Mouse (Mus musculus) large intestine, adult 2 months (tissue): ENCODE results near the gene Nol11. TPM values are rescaled to one million over a fixed set of nuclear protein-coding genes. Genes with fewer than 3 reads are reported as not detected.

Experiments
- DNase-seq: peaks from one replicate; pipeline ENCODE4 v3.0.0-alpha.2; 2012; ENCODE audit warnings: low read depth, low spot score
- WGBS: fragments of 180-500 bp; shearing (Covaris S2); methylation state at CpG from one replicate; pipeline ENCODE4 v1.1.7; 2018; 5-methylcytosine and 5-hydroxymethylcytosine counted together
- polyA plus RNA-seq: library from polyadenylated mRNA; depleted of rRNA; stranded (reverse); fragments of >200 nt; gene quantifications from 2 replicates; pipeline ENCODE4 v1.2.3, GENCODE M21; 2012; rRNA removed

The Nol11 gene
- polyA plus RNA-seq, result 6.1 and 6.7 TPM in 2 replicates

GRCm38 (mm10) chr11:107188565-107189552 is at the start of gene Nol11:
Nol11 (minus strand) TSS chr11:107189381.
- peak; percentile 98 for DNase-seq

GRCm38 (mm10) chr11:107238506-107238905 is 49.3 kb upstream of the Nol11 start:
- DNase-seq, result no peak
- WGBS, result 92% methylated on average over 6 of the region's 6 CpGs

More at GRCm38 (mm10) chr11:107188565-107189552, at the start of gene Nol11:
- WGBS, result under 1% methylated on average over 62 of the region's 62 CpGs

- DNase-seq, result no peak
- 78% methylated on average over 4 of the region's 4 CpGs for WGBS
Measured at GRCm38 (mm10) chr11:107237532-107237931, 48.4 kb upstream of the Nol11 start.

GRCm38 (mm10) chr11:107233252-107233890 is 44.2 kb upstream of the Nol11 start:
- no peak for DNase-seq
- 80% methylated on average over 5 of the region's 5 CpGs for WGBS

GRCm38 (mm10) chr11:107230128-107230527 is 40.9 kb upstream of the Nol11 start:
- WGBS, result 81% methylated on average over 10 of the region's 10 CpGs
- no peak for DNase-seq

- 75% methylated on average over 1 of the region's 1 CpGs for WGBS
- no peak for DNase-seq
Measured at GRCm38 (mm10) chr11:107226431-107226830, 37.2 kb upstream of the Nol11 start.

- no peak for DNase-seq
- WGBS, result 91% methylated on average over 10 of the region's 10 CpGs
Measured at GRCm38 (mm10) chr11:107226013-107226412, 36.8 kb upstream of the Nol11 start.

- no peak for DNase-seq
- 76% methylated on average over 5 of the region's 5 CpGs for WGBS
Measured at GRCm38 (mm10) chr11:107225301-107225700, 36.1 kb upstream of the Nol11 start.

- no peak for DNase-seq
- WGBS, result 38% methylated on average over 8 of the region's 8 CpGs
Measured at GRCm38 (mm10) chr11:107223667-107224214, 34.6 kb upstream of the Nol11 start.

GRCm38 (mm10) chr11:107223169-107223561 is 34.0 kb upstream of the Nol11 start:
- no peak for DNase-seq
- 39% methylated on average over 1 of the region's 1 CpGs for WGBS

GRCm38 (mm10) chr11:107222531-107223168 is 33.5 kb upstream of the Nol11 start:
- 79% methylated on average over 12 of the region's 12 CpGs for WGBS
- no peak for DNase-seq

GRCm38 (mm10) chr11:107215111-107215510 is 25.9 kb upstream of the Nol11 start:
- DNase-seq, result no peak
- WGBS, result 83% methylated on average over 9 of the region's 9 CpGs

GRCm38 (mm10) chr11:107213745-107214144 is 24.6 kb upstream of the Nol11 start:
- DNase-seq, result no peak
- 71% methylated on average over 5 of the region's 5 CpGs for WGBS

GRCm38 (mm10) chr11:107209818-107210217 is 20.6 kb upstream of the Nol11 start:
- DNase-seq, result no peak
- WGBS, result 88% methylated on average over 13 of the region's 13 CpGs

- WGBS, result 85% methylated on average over 11 of the region's 11 CpGs
- no peak for DNase-seq
Measured at GRCm38 (mm10) chr11:107201773-107202172, 12.6 kb upstream of the Nol11 start.

GRCm38 (mm10) chr11:107199281-107199680 is 10.1 kb upstream of the Nol11 start:
- 78% methylated on average over 5 of the region's 5 CpGs for WGBS

GRCm38 (mm10) chr11:107195334-107195733 is 6.2 kb upstream of the Nol11 start:
- DNase-seq, result no peak
- 53% methylated on average over 2 of the region's 2 CpGs for WGBS

More at GRCm38 (mm10) chr11:107199281-107199680, 10.1 kb upstream of the Nol11 start:
- DNase-seq, result no peak

- WGBS, result 39% methylated on average over 2 of the region's 2 CpGs
- DNase-seq, result no peak
Measured at GRCm38 (mm10) chr11:107190376-107190775, 1.2 kb upstream of the Nol11 start.

- 82% methylated on average over 8 of the region's 8 CpGs for WGBS
- DNase-seq, result no peak
Measured at GRCm38 (mm10) chr11:107183777-107184176, 5.4 kb downstream of the Nol11 start.

- WGBS, result 69% methylated on average over 4 of the region's 4 CpGs
- no peak for DNase-seq
Measured at GRCm38 (mm10) chr11:107161215-107161614, 28.0 kb downstream of the Nol11 start.
